Mouse (Mus musculus): ENCODE results near the gene Ubl3. TPM values are rescaled to one million over a fixed set of nuclear protein-coding genes. Genes with fewer than 3 reads are reported as not detected.

Ubl3 gene
- polyA plus RNA-seq (2015; fragmentation: Nextera tagmentation; extraction: Ambion mirVana), result 100 and 104 TPM in 2 replicates

DNA sequence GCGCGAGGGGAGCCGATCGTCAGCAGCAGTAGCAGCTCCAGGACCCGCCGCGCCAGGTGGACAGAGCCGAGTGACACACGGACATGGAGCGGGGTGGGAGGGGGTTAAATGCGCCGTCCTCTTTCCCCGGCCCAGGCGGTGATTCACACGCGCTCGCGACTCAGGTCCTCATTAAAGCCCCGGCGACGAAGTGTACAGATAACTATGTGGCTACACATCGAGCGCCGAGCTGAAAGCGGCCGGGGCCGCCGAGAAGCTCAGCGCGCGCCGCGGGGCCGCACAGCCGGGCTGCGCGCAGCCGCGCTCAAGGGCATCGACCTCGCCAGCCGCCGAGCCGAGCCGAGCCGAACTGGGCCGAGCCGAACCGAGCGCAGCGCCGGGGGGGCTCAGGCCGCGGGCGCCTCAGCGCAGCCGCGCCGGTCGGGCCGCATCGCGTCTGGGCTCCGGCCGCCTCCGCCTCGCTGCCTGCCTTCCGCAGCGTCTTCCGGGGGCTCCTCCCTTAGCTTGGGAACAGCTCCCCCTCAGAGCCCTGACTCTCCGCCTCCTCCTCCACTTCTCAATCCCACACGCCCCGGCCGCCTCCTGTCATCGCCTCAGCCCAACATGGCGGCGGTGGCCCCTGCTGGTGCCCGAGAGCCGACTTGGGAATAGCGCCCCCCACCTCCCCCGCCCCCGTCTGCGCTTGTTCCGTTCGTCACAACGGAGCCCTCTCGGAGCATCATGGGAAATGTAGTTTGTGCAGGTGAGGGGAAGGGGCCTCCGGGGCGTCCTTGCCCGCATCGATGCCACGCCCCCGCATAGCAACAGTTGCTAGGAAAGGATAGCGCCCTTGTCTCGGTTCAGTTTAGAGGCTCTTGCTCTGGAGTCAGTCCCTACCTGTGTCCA, at the start of gene Ubl3:
TSS of gene Ubl3 (minus strand) at position 603 of the 885 bp plus-strand sequence.
- H3K9ac ChIP-seq (ENCODE audit: low read depth, low read length), result peak within 1 kb of the TSS; percentile 81
- DNase-seq (ENCODE audit: low spot score), result peak; percentile 98

GRCm38 (mm10) chr5:148598376-148598775, 45.8 kb upstream of the Ubl3 start:
- ATAC-seq (replicated peaks; ENCODE audit: low FRiP score, low read depth), result peak; percentile 73

More for the DNA sequence above, at the start of gene Ubl3:
- Histone ChIP-seq H3K9me3 (replicated peaks; ENCODE audit: low read length) (no peaks in the 10 kb centered on the region), H3K4me1 (replicated peaks; ENCODE audit: insufficient read depth, low read length) (peaks cover 21% of the 10 kb centered on the region), H3K4me2 (ENCODE audit: low read length) (peak within 1 kb of the TSS; percentile 77), H3K36me3 (ENCODE audit: insufficient read depth, low read length) (no peaks in the 10 kb centered on the region), H3K27ac (peak within 1 kb of the TSS; percentile 97), H3K27me3 (ENCODE audit: insufficient read depth, low read length) (no peaks in the 10 kb centered on the region), H3K4me3 (replicated peaks; ENCODE audit: low read depth, low read length) (peak within 1 kb of the TSS; percentile 78)
- peak; percentile 63 for TF ChIP-seq CTCF (IDR thresholded peaks at IDR 0.05; ENCODE audit: low read depth)
- under 1% methylated on average over 93 of the region's 95 CpGs for WGBS
- peak; percentile 96 for ATAC-seq (replicated peaks; ENCODE audit: low FRiP score, low read depth)

GRCm38 (mm10) chr5:148596086-148596753, 43.6 kb upstream of the Ubl3 start:
- no peak for DNase-seq (ENCODE audit: low spot score)

More at GRCm38 (mm10) chr5:148598376-148598775, 45.8 kb upstream of the Ubl3 start:
- Histone ChIP-seq H3K4me3 (replicated peaks; ENCODE audit: low read depth, low read length) (no peak overlapping the region), H3K9ac (ENCODE audit: low read depth, low read length) (no peak overlapping the region), H3K36me3 (ENCODE audit: insufficient read depth, low read length) (no peaks in the 10 kb centered on the region), H3K9me3 (replicated peaks; ENCODE audit: low read length) (no peaks in the 10 kb centered on the region), H3K27ac (0 out of 2 replicates have a peak overlapping the region, but pooled peaks have one; percentile 6), H3K4me1 (replicated peaks; ENCODE audit: insufficient read depth, low read length) (no peaks in the 10 kb centered on the region; the same call in 1 of the 2 replicates), H3K4me2 (ENCODE audit: low read length) (no peak overlapping the region), H3K27me3 (ENCODE audit: insufficient read depth, low read length) (no peaks in the 10 kb centered on the region)
- DNase-seq (ENCODE audit: low spot score), result peak; percentile 70
- WGBS, result 40% methylated on average over 9 of the region's 9 CpGs
- no peak for TF ChIP-seq CTCF (IDR thresholded peaks at IDR 0.05; ENCODE audit: low read depth)

DNA sequence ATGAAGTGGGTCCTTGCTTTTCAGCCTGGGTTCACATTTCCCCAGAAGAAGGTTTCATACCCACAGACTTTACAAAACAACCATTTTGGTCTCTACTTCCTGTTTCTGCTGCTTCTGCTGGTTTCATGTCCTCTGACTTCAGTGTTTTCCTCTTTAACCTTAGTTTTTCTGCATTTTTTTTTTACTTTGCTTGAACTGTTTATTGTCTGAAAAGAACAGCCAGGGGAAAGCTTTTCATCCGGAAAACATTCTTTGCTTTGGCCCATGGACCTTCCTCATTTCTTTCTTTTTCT, 42.8 kb upstream of the Ubl3 start:
- Histone ChIP-seq H3K27me3 (ENCODE audit: insufficient read depth, low read length) (no peaks in the 10 kb centered on the region), H3K27ac (no peak overlapping the region), H3K36me3 (ENCODE audit: insufficient read depth, low read length) (no peaks in the 10 kb centered on the region), H3K4me2 (ENCODE audit: low read length) (no peak overlapping the region), H3K9ac (ENCODE audit: low read depth, low read length) (no peak overlapping the region), H3K9me3 (replicated peaks; ENCODE audit: low read length) (no peaks in the 10 kb centered on the region), H3K4me3 (replicated peaks; ENCODE audit: low read depth, low read length) (no peak overlapping the region), H3K4me1 (replicated peaks; ENCODE audit: insufficient read depth, low read length) (no peaks in the 10 kb centered on the region; the same call in 1 of the 2 replicates)
- DNase-seq (ENCODE audit: low spot score) (no peak), ATAC-seq (replicated peaks; ENCODE audit: low FRiP score, low read depth) (no peak)
- TF ChIP-seq CTCF (IDR thresholded peaks at IDR 0.05; ENCODE audit: low read depth), result no peak
- WGBS, result 60% methylated on average over 1 of the region's 1 CpGs

More at GRCm38 (mm10) chr5:148596086-148596753, 43.6 kb upstream of the Ubl3 start:
- Histone ChIP-seq H3K9ac (ENCODE audit: low read depth, low read length) (no peak overlapping the region), H3K9me3 (replicated peaks; ENCODE audit: low read length) (no peaks in the 10 kb centered on the region), H3K27ac (no peak overlapping the region), H3K27me3 (ENCODE audit: insufficient read depth, low read length) (no peaks in the 10 kb centered on the region), H3K4me3 (replicated peaks; ENCODE audit: low read depth, low read length) (no peak overlapping the region), H3K4me2 (ENCODE audit: low read length) (no peak overlapping the region), H3K4me1 (replicated peaks; ENCODE audit: insufficient read depth, low read length) (no peaks in the 10 kb centered on the region; the same call in 1 of the 2 replicates), H3K36me3 (ENCODE audit: insufficient read depth, low read length) (no peaks in the 10 kb centered on the region)
- no peak for TF ChIP-seq CTCF (IDR thresholded peaks at IDR 0.05; ENCODE audit: low read depth)
- no peak for ATAC-seq (replicated peaks; ENCODE audit: low FRiP score, low read depth)
- 86% methylated on average over 15 of the region's 15 CpGs for WGBS

DNA sequence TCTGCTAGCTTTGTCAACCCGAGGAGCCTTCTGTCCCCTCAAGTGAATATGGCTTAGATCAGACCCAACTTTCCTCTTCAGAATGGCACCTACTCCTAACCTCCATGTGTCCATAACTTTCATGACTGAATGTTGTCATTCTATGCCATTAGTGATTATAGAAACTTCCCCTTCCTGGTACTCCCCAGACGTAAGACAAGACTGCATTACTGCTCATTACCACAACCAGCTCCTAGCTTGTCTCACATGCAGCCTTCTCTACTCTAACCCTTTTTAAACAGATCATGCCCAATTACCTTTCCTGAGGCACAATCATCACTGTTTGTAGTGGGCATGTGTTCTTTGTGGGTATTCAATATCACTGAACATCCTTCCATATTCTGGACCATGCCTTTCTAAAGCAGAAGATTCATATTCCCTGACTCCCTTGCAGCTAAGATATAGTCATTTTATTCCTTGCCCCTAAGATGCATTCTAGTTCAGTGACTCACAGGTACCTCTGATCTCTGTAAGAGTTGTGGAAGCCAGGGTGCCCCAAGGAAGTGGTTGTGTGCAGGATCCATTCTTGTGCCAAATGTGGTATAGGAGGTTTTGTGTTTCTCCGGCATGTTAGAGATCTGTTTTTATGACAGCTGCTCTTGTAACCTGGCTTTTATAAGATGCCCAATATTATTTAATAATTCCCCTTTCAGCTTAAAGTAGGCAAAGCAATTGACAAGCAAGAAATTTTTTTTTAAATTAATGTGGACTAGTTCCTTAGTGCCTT, 42.3 kb upstream of the Ubl3 start:
- DNase-seq (ENCODE audit: low spot score) (no peak), ATAC-seq (replicated peaks; ENCODE audit: low FRiP score, low read depth) (no peak)
- WGBS, result 82% methylated on average over 3 of the region's 3 CpGs
- H3K4me2 ChIP-seq (ENCODE audit: low read length), result no peak overlapping the region
- TF ChIP-seq CTCF (IDR thresholded peaks at IDR 0.05; ENCODE audit: low read depth), result no peak
- H3K9me3 ChIP-seq (replicated peaks; ENCODE audit: low read length), result no peaks in the 10 kb centered on the region
- no peak overlapping the region for H3K9ac ChIP-seq (ENCODE audit: low read depth, low read length)
- no peaks in the 10 kb centered on the region; the same call in 1 of the 2 replicates for H3K4me1 ChIP-seq (replicated peaks; ENCODE audit: insufficient read depth, low read length)
- H3K27me3 ChIP-seq (ENCODE audit: insufficient read depth, low read length), result no peaks in the 10 kb centered on the region
- H3K36me3 ChIP-seq (ENCODE audit: insufficient read depth, low read length), result no peaks in the 10 kb centered on the region
- no peak overlapping the region for H3K27ac ChIP-seq
- no peak overlapping the region for H3K4me3 ChIP-seq (replicated peaks; ENCODE audit: low read depth, low read length)

- no peaks in the 10 kb centered on the region for H3K27me3 ChIP-seq (ENCODE audit: insufficient read depth, low read length)
- 64% methylated on average over 4 of the region's 4 CpGs for WGBS
- H3K4me3 ChIP-seq (replicated peaks; ENCODE audit: low read depth, low read length), result no peak overlapping the region
- H3K9ac ChIP-seq (ENCODE audit: low read depth, low read length), result no peak overlapping the region
- TF ChIP-seq CTCF (IDR thresholded peaks at IDR 0.05; ENCODE audit: low read depth), result no peak
- no peak overlapping the region for H3K4me2 ChIP-seq (ENCODE audit: low read length)
- H3K36me3 ChIP-seq (ENCODE audit: insufficient read depth, low read length), result no peaks in the 10 kb centered on the region
- DNase-seq (ENCODE audit: low spot score) (no peak), ATAC-seq (replicated peaks; ENCODE audit: low FRiP score, low read depth) (no peak)
- no peaks in the 10 kb centered on the region for H3K9me3 ChIP-seq (replicated peaks; ENCODE audit: low read length)
- H3K27ac ChIP-seq, result no peak overlapping the region
- no peaks in the 10 kb centered on the region for H3K4me1 ChIP-seq (replicated peaks; ENCODE audit: insufficient read depth, low read length)
Observed at GRCm38 (mm10) chr5:148593607-148594006, 41.0 kb upstream of the Ubl3 start.
